Mouse (Mus musculus) hindbrain, embryonic 13.5 days (tissue): ENCODE results near the gene Gabrd. TPM values are rescaled to one million over a fixed set of nuclear protein-coding genes. Genes with fewer than 3 reads are reported as not detected.

ENCODE experiments used
- ATAC-seq: fragments of 200-750 bp; cut with Nextera tagmentation; 2 replicates; pipeline ENCODE4 v1.8.0; 2017; ENCODE audit warnings: moderate TSS enrichment; ENCODE audit not compliant: low FRiP score
- H3K27ac ChIP-seq: fragments of 300-500 bp; sonication (generic); 2 replicates; pipeline ENCODE4 v1.5.1; 2015; ENCODE audit warnings: inconsistent platforms, mild to moderate bottlenecking, moderate library complexity
- H3K27me3 ChIP-seq: fragments of 300-500 bp; sonication (generic); 2 replicates; pipeline ENCODE4 v1.6.1; 2015; ENCODE audit warnings: mild to moderate bottlenecking, inconsistent platforms
- H3K36me3 ChIP-seq: fragments of 300-500 bp; sonication (generic); 2 replicates; pipeline ENCODE4 v1.6.1; 2015; ENCODE audit warnings: mild to moderate bottlenecking, inconsistent platforms
- H3K4me1 ChIP-seq: fragments of 300-500 bp; sonication (generic); replicated peaks from 2 replicates; pipeline ENCODE4 v1.6.1; 2015; ENCODE audit warnings: inconsistent platforms
- H3K4me2 ChIP-seq: fragments of 300-500 bp; sonication (generic); 2 replicates; pipeline ENCODE4 v1.6.1; 2015; ENCODE audit warnings: inconsistent platforms, mild to moderate bottlenecking, moderate library complexity
- H3K4me3 ChIP-seq: fragments of 300-500 bp; sonication (generic); 2 replicates; pipeline ENCODE4 v1.5.1; 2015; ENCODE audit warnings: mild to moderate bottlenecking, inconsistent platforms
- H3K9ac ChIP-seq: fragments of 300-500 bp; sonication (generic); 2 replicates; pipeline ENCODE4 v1.6.1; 2015; ENCODE audit warnings: mild to moderate bottlenecking, inconsistent platforms
- H3K9me3 ChIP-seq: fragments of 300-500 bp; sonication (generic); 2 replicates; pipeline ENCODE4 v1.6.1; 2016; ENCODE audit warnings: inconsistent platforms
- WGBS: fragments of 180-500 bp; shearing (Covaris S2); methylation state at CpG from one replicate; pipeline ENCODE4 v1.1.7; 2015; 5-methylcytosine and 5-hydroxymethylcytosine counted together
- polyA plus RNA-seq: library from polyadenylated mRNA; unstranded; fragments of >200 nt; fragmentation: Nextera tagmentation; extraction: Ambion mirVana; gene quantifications from 2 replicates; pipeline ENCODE4 v1.2.1, GENCODE M21; 2015

The Gabrd gene
- polyA plus RNA-seq, 1 experiment from 2014 or later, result 0.17 TPM

DNA sequence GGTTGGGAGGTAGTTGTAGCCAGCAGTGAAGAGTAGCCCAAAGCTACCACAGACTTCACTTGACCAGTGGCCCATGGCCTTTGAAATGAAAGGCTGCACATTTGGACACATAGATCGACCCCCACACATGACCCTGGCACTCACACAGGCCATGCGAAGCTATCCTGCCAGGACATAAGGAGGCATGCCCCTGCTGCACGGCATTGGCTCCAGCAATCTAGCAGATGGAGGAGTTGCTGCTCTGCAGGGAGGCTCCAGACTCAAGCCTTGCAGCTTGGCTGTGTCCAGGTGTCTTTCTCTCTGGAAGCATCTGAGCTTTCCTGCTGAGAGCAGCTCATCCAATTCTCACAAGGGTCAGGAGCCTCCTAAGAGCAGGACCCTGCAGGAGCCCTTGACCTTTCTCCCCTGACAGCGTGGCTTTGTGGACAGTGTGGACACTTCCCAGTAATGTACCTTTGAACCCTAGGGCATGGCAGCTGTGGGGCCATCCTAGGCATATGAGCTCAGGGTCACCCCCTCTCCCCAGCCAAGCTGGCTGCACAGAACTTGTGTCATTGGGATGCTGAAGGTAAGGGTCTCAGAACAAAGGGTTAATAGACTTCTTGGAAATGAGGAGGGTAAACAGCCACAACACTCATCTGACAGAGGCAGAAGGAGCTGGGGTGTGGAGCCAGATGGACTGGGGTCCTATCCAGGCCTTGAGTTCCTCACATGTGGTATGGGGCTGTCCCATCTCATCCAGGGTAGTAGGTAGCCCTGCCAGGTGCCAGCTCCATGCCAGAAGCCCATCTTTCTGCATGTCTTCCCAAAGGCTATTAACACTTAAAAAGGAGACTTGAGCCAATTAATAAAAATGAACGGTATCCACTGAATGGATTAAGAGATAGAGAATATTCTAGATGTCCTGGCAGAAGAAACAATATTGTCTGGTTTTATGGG lies 25.8 kb downstream of the Gabrd start:
- no peak for ATAC-seq
- Histone ChIP-seq H3K27me3 (0 out of 2 replicates have a peak, but pooled peaks cover 5% of the 10 kb centered on the region), H3K36me3 (no peaks in the 10 kb centered on the region), H3K9ac (no peak overlapping the region), H3K4me3 (no peak overlapping the region), H3K9me3 (no peaks in the 10 kb centered on the region), H3K4me2 (no peak overlapping the region), H3K27ac (no peak overlapping the region), H3K4me1 (no peaks in the 10 kb centered on the region; the same call in 1 of the 2 replicates)
- WGBS, result 79% methylated on average over 5 of the region's 5 CpGs

DNA sequence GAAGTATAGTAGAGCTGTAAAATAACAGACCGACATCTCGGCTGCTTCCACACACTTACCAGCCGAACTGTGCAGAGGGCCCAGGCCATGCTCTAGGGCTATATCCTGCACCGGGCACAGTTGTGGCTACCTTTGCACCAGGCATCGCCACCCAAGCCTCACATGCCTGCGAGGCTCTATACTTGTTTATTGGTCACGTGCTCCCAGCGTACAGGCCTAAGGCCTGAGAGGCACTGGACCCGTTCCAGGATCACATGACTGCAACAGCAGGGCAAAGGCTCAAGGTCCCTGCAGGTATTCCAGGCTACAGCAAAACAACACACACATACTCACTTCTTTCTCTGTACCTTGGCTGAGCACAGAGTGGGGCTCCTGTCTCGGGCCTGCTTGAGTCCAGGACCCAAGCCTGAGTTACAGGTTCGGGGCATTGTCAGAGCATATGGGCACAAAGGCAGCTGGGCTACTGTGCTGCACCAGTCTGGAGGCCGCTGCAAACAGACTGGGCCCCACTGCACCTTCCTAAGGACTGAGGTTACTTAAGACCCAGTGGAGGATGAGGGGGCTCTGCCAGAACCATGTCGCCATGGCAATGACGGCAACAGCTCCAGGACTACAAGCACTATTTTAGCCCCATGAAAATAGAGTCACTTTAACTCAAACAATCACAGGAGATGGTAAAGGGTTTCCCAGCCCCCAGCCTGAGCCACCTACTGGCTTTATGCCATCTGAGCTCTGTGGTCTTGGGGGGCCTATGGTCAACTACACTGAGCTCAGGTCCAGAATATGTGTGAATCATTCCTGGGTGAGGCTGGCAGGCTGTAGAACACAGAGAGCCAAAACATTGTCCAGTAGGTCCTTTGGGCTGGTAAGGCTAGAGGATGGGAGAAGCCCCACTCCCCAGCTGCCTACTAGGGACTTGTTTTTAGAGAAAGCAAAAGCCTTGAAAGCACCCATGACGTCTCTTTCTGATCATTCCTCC lies 26.9 kb downstream of the Gabrd start:
- Histone ChIP-seq H3K9ac (no peak overlapping the region), H3K4me3 (no peak overlapping the region), H3K9me3 (no peaks in the 10 kb centered on the region), H3K27me3 (peaks cover 9% of the 10 kb centered on the region), H3K27ac (no peak overlapping the region), H3K36me3 (no peaks in the 10 kb centered on the region), H3K4me1 (no peaks in the 10 kb centered on the region; the same call in 1 of the 2 replicates), H3K4me2 (no peak overlapping the region)
- 92% methylated on average over 15 of the region's 15 CpGs for WGBS
- ATAC-seq, result no peak

DNA sequence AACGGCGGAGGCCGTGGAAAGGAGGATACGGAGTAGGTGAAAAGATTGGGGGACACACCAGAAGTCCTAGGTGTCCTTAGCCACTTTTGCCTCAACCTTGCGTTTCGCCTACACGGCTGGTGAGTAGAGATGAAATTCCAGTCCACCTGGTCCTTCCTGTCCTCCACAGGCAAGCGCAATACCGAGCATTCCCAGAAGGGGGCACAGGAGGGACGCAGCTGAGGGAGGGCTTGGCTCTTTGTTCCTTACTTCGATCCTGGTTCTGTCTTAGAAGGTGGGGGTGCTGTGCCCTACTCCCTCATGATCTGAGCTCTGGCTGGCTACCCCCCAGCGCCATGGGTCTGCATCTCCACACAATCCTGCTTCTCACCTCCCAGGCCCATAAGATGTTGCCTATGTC lies 29.2 kb downstream of the Gabrd start:
- no peaks in the 10 kb centered on the region for H3K36me3 ChIP-seq
- no peak overlapping the region for H3K9ac ChIP-seq
- H3K4me2 ChIP-seq, result no peak overlapping the region

DNA sequence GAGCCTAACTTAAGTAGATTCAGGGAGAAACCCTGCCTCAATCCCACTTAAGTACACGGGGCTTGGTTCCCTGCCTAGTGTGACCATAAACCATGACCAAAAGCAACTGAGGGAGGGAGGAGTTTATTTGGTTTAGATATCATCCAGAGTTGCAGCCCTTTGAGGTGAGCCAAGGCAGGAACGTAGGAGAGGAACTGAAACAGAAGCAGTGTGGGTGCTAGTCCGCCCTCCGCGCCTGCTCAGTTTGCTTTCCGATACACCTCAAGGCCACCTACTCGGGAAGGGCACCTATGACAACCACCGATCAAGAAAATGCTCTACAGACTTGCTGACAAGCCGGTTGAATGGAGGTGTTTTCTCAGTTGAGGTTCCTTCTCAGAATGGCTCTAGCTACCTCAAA lies 30.2 kb downstream of the Gabrd start:
- H3K27me3 ChIP-seq, result peaks cover 42% of the 10 kb centered on the region
- 91% methylated on average over 9 of the region's 9 CpGs for whole genome bisulfite sequencing
- H3K4me2 ChIP-seq, result no peak overlapping the region
- H3K27ac ChIP-seq, result no peak overlapping the region
- no peak overlapping the region for H3K9ac ChIP-seq
- no peak overlapping the region for H3K4me3 ChIP-seq
- H3K9me3 ChIP-seq, result no peaks in the 10 kb centered on the region
- H3K4me1 ChIP-seq, result no peaks in the 10 kb centered on the region; the same call in 1 of the 2 replicates
- no peaks in the 10 kb centered on the region for H3K36me3 ChIP-seq
- no peak for ATAC-seq

More for the DNA sequence above, 29.2 kb downstream of the Gabrd start:
- no peak overlapping the region for H3K4me3 ChIP-seq
- no peaks in the 10 kb centered on the region for H3K9me3 ChIP-seq
- H3K27me3 ChIP-seq, result peaks cover 33% of the 10 kb centered on the region
- WGBS, result 27% methylated on average over 12 of the region's 12 CpGs
- no peaks in the 10 kb centered on the region; the same call in 1 of the 2 replicates for H3K4me1 ChIP-seq
- no peak overlapping the region for H3K27ac ChIP-seq
- no peak for ATAC-seq

DNA sequence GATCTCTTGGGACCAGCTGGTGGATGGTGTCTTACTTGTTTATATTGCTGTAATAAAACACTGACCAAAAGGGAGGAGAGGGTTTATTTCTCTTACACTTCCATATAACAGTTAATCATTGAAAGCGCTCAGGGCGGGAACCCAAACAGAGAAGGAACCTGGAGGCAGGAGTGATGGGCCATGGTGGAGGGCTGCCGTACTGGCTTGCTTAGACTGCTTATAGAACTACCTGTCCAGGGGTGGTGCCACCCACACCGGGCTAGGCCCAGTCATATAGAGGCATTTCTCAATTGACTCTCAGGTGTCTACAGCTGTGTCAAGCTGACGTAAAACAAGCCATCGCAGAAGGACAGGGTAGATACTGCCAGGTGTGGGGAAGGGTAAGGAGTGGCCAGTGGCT lies 31.1 kb downstream of the Gabrd start:
- Histone ChIP-seq H3K9ac (no peak overlapping the region), H3K9me3 (no peaks in the 10 kb centered on the region), H3K27ac (no peak overlapping the region), H3K4me3 (no peak overlapping the region), H3K36me3 (no peaks in the 10 kb centered on the region), H3K27me3 (peaks cover 48% of the 10 kb centered on the region), H3K4me1 (peaks cover 4% of the 10 kb centered on the region; the same call in 1 of the 2 replicates), H3K4me2 (no peak overlapping the region)
- 85% methylated on average over 6 of the region's 6 CpGs for WGBS
- ATAC-seq, result no peak

DNA sequence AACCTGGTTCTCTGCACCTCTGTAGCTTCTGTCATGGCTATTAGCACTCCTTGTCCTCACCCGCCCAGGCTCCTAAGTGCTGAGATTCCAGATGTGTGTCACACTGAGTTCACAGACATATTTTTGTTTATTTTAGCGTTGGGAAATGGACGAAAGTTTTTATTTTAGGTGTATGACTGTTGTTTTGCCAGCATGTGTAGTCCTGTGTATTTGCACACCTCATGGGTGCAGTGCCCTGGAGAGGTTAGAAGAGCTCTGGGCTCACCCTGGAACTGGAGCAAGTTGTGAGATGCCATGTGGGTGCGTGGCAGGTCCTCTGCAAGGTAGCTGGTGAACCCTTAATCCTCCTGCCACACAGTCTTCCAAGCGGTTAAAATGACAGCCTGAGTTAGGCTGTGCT lies 35.5 kb downstream of the Gabrd start:
- no peak for ATAC-seq
- Histone ChIP-seq H3K9ac (no peak overlapping the region), H3K4me1 (peaks cover 14% of the 10 kb centered on the region), H3K27me3 (peaks cover 89% of the 10 kb centered on the region), H3K4me2 (no peak overlapping the region), H3K9me3 (no peaks in the 10 kb centered on the region), H3K36me3 (no peaks in the 10 kb centered on the region), H3K27ac (no peak overlapping the region), H3K4me3 (no peak overlapping the region)
- WGBS, result 43% methylated on average over 5 of the region's 5 CpGs

DNA sequence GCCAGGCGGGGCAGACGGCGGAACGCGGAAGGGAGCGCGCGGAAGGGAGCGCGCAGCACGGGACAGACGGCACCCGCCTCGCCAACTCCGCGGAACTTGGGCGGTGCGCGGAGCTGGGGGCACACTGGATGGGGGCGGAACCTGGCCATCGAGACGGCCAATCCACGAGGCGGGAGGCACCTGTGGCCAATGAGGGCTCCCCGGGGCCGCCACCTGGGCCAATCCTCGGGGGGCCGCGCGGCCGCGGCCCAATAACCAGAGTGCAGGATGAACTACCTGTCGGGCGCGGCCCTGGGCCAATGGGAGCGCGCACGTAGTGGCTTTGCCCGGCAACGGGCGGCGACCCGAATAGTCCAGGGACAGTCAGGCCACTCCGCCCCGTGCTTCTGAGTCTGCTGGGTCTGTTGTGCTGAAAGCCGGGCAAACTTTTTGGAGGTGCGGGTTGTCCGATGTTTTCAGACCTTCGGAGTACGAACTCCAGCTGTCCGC lies 36.6 kb downstream of the Gabrd start, which contains the start of gene Prkcz:
Prkcz (minus strand) TSS at position 59 of the 489 bp plus-strand sequence.
- H3K4me3 ChIP-seq, result peak within 1 kb of the TSS; percentile 44
- WGBS, result 1% methylated on average over 48 of the region's 51 CpGs
- no peaks in the 10 kb centered on the region for H3K9me3 ChIP-seq
- peak; percentile 74; the same call in 1 of the 2 replicates for ATAC-seq
- H3K36me3 ChIP-seq, result no peaks in the 10 kb centered on the region
- peak within 1 kb of the TSS; percentile 59 for H3K4me2 ChIP-seq
- H3K4me1 ChIP-seq, result peaks cover 14% of the 10 kb centered on the region
- H3K27me3 ChIP-seq, result peaks cover 91% of the 10 kb centered on the region
- H3K9ac ChIP-seq, result no peak within 1 kb of the TSS
- H3K27ac ChIP-seq, result no peak within 1 kb of the TSS

DNA sequence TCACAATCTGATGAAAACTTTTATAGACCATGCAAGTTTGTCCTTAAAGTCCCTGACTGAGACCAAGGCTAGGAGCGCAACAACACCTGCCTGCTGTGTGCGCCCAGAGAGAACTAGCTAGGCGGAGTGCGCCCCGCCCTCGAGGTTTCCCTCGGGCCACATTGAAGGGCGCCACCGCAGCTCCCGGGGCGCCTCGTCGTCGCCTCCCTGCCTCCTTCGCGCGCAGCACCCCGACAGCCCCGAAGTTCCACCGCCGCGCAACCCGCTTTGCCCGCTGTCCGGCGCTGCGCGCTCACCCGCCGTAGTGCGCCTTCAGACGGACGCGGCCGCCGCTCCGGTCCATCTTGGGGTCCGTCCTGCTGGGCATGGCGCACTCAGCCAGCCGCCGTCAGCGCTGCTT lies 37.1 kb downstream of the Gabrd start:
- no peaks in the 10 kb centered on the region for H3K36me3 ChIP-seq
- H3K9ac ChIP-seq, result no peak overlapping the region
- H3K4me3 ChIP-seq, result peak overlapping the region; percentile 44
- H3K27ac ChIP-seq, result no peak overlapping the region
- no peaks in the 10 kb centered on the region for H3K9me3 ChIP-seq
- H3K4me1 ChIP-seq, result peaks cover 14% of the 10 kb centered on the region
- H3K4me2 ChIP-seq, result peak overlapping the region; percentile 59
- H3K27me3 ChIP-seq, result peaks cover 86% of the 10 kb centered on the region
- 0 out of 2 replicates have a peak, but pooled peaks have one; percentile 24 for ATAC-seq
- WGBS, result under 1% methylated on average over 31 of the region's 42 CpGs

DNA sequence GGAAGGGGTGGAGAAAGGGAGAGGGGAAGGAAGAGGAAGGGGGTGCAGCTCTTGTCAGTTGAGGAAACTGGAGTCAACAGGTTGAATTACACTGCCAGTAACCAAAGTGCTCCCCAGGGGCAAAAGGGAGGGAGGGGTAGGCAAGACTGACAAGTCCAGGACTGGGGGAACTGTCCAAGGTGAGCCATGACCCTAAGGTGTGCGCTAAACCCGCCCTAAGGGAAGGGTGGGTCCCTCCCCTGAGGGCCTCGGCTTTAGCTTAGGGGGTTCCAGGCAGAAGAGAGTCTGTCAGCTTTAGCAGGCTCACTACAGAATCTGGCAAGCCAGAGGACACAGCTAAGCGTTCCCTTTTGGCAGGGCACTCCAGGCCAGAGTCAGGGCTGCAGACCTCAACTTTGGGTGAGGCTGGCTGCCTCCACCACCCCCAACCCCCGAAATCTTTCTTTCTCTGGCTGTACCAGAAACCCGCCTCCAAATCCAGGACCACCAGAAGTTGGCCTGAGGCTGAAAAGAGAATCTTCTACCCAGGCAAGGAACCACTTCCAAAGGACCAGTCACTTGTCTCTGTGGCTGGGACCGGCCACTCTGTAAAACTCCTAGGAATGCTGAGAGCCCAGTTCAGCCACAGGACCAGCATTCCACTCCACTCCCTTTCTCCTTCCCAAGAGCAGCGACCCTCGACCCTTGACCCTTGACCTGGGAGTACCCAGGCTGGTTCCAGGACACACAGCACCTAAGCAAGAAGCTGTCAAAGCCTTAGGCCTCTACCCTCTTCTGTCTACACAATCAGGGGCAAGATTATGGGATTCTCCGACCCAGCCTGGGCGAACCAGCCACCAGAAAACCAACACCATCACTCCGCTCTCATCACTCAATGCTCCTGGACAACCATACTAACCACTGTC lies 38.1 kb downstream of the Gabrd start:
- Histone ChIP-seq H3K36me3 (no peaks in the 10 kb centered on the region), H3K27me3 (peaks cover 76% of the 10 kb centered on the region), H3K4me1 (peaks cover 14% of the 10 kb centered on the region), H3K4me2 (no peak overlapping the region), H3K9me3 (no peaks in the 10 kb centered on the region), H3K9ac (no peak overlapping the region), H3K27ac (no peak overlapping the region), H3K4me3 (no peak overlapping the region)
- 46% methylated on average over 12 of the region's 12 CpGs for WGBS
- ATAC-seq, result no peak

DNA sequence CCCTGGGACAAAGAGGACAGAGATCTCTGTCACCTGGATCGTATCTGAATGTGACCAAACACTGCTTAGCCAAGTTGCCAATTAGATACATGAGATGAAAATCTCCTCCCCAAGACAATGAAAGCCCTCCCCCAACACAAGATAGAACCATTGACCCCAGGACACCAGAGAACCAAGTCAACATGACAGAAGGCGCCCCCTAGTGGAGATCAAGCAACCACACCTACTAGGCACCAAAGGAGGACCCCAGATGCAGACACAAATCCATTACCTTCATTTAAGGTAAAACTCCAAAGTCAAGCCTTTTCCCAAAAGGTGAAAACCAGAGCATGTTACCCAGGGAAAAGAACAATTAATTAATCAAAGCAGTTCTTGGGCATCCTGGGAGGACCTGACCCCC lies 40.3 kb downstream of the Gabrd start:
- peaks cover 14% of the 10 kb centered on the region for H3K4me1 ChIP-seq
- H3K9me3 ChIP-seq, result no peaks in the 10 kb centered on the region
- 54% methylated on average over 2 of the region's 2 CpGs for WGBS
- peaks cover 57% of the 10 kb centered on the region for H3K27me3 ChIP-seq
- no peak overlapping the region for H3K9ac ChIP-seq
- H3K36me3 ChIP-seq, result no peaks in the 10 kb centered on the region
- no peak overlapping the region for H3K4me2 ChIP-seq
- H3K4me3 ChIP-seq, result no peak overlapping the region
- no peak for ATAC-seq
- H3K27ac ChIP-seq, result no peak overlapping the region

DNA sequence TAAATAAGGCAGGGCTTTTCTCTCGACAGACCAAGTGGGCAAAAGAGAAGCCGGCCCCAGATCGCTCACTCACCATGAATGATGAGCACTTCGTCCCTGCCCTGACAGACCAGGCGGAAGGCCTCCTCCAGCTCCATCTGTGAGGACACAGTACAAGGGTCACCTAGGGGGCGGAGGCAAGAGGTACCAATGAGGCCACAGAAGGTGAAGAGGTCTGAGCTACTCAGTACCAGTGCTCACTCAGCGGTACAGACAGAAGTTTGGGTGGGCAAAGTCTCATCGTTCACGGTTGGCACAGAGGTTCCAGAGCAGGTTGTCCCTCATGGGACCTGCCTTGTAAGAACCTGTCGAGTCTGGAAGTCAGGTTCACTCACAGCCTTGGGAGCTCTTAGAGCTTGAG lies 41.6 kb downstream of the Gabrd start:
- Histone ChIP-seq H3K27ac (no peak overlapping the region), H3K27me3 (peaks cover 45% of the 10 kb centered on the region), H3K36me3 (no peaks in the 10 kb centered on the region), H3K4me2 (no peak overlapping the region), H3K9ac (no peak overlapping the region), H3K4me3 (no peak overlapping the region), H3K9me3 (no peaks in the 10 kb centered on the region), H3K4me1 (peaks cover 6% of the 10 kb centered on the region)
- ATAC-seq, result no peak
- 93% methylated on average over 10 of the region's 10 CpGs for WGBS
